Mouse (Mus musculus): ENCODE results near the gene Ppp1r12a. TPM values are rescaled to one million over a fixed set of nuclear protein-coding genes. Genes with fewer than 3 reads are reported as not detected.
"Not testable (repeated sequence)": the region's sequence is repeated elsewhere in the genome, so short reads cannot be mapped to it uniquely, and the experiment has no call there.

The Ppp1r12a gene
- total RNA-seq, 2 experiments from 2014 or later, result 93.4 to 100 TPM

DNA sequence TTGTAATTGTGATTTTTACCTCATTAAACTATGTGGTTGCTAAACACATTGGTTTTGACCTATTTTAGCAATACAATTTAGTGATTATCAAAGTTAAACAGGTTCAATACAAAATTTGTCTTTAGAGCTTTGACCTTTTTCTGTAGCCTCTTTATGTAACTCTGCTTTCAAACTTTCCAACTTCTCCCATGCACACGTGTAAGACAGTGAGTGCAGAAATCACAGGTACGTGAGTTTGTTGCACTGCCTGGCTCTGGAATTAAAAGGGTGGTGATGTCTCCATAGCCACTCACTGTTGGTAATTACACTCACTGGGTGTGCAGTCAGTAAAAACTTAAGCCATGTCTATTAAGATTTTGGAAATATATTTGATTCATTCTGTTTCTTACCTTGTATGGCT lies 30.3 kb downstream of the Ppp1r12a start:
- DNase-seq, result no peak
- intact Hi-C loops (cut with DNase I), result no loop called here

DNA sequence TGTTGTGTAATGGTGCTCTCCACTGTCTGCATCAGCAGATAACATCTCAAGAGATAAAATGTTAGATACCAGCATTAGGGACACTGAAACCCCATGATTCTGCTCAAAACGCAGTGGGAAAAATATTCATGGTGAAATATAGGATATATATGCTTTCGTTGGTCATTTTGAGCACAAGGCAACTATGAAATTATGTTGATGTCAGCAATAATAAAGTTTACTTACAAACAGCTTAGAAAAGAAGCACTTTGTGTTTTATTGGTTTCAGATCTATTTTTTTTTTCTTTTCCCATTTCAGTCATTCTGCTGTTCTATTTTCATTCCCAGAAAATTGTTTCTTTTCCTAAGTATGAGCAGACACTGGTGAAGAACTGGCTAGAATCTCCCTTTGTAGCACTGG lies 34.1 kb downstream of the Ppp1r12a start:
- intact Hi-C loops (cut with DNase I), result no loop called here

DNA sequence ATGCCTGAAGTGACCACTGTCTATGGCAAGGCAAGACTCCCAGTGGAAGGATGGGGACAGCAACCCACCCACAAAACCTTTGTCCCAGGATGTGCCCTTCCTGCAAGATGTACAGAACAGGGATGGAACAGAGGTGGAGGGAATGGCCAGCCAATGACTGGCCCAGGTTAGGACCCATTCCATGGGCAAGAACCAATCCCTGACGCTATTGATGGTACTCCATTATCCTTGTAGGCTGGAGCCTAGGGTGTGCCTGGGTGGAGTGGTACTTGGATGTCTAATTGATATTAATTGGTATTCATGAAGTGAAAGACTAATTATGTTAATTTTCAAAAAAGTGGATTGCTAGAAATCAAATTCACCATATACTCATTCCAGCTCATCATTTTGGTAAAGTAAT lies 35.5 kb downstream of the Ppp1r12a start:
- no peak for DNase-seq
- intact Hi-C loops (cut with DNase I), result no loop called here

More for the DNA sequence above, 34.1 kb downstream of the Ppp1r12a start:
- no peak for DNase-seq

DNA sequence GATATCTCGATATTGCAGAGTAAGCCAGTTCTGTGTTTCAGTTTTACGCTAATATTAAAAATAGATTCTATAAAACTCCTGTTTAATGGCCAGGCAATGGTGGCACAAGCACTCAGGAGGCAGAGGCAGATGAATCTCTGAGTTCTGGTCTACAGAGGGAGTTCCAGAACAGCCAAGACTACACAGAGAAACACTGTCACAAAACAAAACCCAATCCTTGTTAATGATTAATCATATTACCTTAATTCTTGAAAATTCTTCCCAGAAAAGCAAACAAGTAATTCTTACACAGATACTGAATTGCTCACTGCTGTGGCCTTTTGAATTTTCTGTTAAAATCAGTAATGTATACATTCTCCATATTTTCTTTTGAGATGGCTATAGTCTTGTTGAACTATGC lies 37.0 kb downstream of the Ppp1r12a start:
- DNase-seq, result no peak
- intact Hi-C loops (cut with DNase I), result no loop called here

DNA sequence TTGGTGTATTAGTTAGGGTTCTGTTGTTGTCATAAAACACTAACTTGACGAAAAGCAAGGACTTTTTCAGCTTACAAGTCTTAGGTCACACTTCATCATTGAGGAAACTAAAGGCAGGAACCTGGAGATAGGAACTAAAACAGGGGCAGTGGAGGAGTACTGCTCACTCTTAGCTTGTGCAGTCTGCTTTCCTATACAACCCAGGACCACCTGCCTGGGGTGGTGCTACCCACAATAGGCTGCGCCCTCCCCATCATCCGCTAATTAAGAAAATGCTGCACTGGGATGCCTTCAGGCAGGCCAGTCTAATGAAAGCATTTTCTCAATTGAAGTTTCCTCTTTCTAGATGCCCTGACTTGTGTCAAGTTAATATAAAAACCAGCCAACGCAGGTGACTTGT lies 40.1 kb downstream of the Ppp1r12a start:
- intact Hi-C loops (cut with DNase I), result no loop called here
- DNase-seq, result no peak

DNA sequence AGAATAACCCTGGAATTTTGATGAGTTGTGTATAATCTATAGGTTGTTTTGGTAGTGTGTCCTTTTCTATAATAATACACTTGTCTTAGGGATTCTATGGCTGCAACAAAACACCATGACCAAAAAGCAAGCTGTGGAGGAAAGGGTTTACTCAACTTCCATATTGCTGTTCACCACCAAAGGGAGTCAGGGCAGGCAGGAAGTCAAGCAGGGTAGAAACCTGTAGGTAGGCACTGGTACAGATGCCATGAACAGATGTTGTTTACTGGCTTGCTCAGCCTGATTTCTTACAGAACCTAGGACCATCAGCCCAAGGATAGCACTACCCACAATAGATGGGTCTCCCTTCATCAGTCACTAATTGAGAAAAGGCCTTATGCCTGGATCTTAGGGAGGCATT lies 41.4 kb downstream of the Ppp1r12a start:
- no peak for DNase-seq
- intact Hi-C loops (cut with DNase I), result no loop called here

DNA sequence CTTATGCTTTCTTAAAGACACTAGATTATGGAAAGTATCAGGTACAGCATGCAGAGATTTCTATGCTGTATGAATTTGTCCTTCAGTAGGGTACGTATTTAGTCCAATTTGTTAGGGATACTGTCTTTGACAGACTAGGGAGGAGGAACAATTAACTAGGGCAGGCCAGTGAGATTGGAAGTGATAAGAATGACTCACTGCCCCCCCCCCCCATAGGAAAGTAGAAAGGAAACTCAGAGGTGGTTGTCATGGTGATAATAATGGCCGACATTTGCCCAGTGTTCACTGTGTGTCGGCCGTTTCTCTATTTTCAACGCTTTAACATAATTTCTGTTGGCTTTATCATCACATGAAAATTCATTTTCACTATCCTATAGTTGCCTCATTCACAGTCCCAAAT lies 47.4 kb downstream of the Ppp1r12a start:
- intact Hi-C loops (cut with DNase I), result no loop called here
- no peak for DNase-seq

DNA sequence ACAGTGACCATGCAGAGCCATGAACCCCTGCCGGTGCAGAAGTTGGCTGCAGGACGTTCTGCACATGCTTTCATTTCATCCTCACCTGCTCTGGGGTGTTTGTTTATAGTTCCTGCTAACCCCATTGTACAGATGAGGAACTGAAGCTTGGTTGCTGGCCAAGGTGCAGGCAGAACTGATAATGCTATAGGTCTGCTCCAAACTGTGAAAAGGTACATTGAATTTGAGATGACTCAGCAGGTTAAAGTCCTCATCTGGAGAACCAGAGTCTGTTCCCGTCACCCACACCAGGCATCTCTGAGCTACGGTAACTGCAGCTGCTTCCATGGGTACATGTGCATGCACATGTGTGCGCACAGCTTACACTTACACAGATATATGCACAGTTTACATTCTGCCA lies 62.4 kb downstream of the Ppp1r12a start:
- intact Hi-C loops (cut with DNase I), result no loop called here
- DNase-seq, result no peak

DNA sequence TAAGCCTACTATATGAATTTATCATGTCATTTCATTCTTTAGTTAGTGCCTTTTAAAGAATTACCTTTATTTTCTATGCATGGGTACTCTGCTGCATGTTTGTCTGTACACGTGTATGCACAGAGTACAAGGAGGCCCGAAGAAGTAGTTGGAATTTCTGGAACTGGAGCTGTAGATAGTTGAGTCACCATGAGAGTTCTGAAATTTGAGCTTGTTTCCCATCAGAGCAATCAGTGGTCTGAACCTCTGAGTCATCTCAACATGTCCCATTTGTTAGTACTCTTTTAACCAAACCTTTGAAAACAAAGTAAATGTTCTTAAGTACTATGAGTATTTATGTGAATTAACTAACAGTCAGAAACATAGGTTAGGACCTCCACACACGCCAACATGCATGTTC lies 75.1 kb downstream of the Ppp1r12a start:
- no peak for DNase-seq

DNA sequence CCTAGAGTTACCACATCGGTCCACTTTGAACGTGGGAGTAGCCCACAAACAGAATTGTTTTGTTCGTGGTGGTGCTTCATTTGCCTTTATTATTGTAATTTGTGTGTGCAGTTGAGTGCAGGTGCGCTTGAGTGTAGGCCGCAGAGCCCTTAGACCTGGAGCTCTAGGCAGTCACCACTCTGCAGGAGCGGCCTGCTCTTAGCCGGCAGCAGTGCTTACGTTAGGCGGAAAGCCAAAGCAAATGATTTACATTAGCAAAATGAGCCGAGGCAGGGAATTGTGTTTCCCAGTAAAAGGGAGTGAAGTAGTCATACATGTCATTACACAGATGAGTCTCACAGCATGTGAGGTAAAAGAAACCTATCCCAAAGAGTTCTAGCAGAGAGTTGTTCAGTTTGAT lies 77.1 kb downstream of the Ppp1r12a start:
- DNase-seq, result no peak
- intact Hi-C loops (cut with DNase I), result no loop called here

More for the DNA sequence above, 75.1 kb downstream of the Ppp1r12a start:
- intact Hi-C loops (cut with DNase I), result no loop called here

DNA sequence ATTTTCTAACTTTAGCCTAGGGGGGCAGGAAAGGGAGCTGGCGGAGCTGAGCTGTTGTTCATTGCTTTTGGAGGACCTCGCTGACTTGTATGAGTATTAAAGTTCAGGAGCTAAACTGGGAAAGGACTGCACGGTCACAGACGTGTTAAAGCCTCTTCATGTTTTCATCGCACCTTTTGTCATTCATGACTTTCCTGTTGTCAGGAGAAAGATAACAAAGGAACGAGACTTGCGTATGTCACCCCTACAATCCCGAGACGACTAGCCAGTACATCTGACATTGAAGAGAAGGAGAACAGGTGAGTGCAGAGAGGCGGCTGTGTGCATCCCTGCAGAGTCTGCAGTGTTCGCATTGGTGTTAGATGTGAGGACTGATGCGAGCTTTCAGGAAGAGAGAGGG lies 88.7 kb downstream of the Ppp1r12a start:
- intact Hi-C loops (cut with DNase I), result loop anchor here (10.0 kb wide), 2 partner anchors 306 to 386 kb away; no protein-coding TSS in a partner anchor
- no peak for DNase-seq

DNA sequence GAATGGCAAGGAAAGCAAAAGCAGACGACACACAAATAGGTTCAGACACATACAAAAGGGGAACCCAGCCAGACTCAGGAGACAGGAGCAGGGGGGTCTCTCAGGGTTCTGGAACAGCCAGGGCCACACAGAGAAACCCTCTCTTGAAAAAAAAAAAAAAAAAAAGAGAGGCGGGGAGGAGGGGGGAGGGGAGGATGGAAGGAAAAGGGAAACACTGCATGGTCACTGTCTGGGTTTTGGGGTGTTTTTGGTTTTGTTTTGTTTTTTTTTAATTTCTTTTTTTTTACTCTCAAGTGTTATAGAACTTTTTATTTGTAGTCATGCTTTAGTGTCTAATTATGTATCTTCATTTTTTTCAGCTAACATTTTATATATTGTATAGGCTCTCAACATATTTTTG lies 89.2 kb downstream of the Ppp1r12a start:
- no peak for DNase-seq
- intact Hi-C loops (cut with DNase I), result loop anchor here (10.0 kb wide), 2 partner anchors 306 to 386 kb away; no protein-coding TSS in a partner anchor

DNA sequence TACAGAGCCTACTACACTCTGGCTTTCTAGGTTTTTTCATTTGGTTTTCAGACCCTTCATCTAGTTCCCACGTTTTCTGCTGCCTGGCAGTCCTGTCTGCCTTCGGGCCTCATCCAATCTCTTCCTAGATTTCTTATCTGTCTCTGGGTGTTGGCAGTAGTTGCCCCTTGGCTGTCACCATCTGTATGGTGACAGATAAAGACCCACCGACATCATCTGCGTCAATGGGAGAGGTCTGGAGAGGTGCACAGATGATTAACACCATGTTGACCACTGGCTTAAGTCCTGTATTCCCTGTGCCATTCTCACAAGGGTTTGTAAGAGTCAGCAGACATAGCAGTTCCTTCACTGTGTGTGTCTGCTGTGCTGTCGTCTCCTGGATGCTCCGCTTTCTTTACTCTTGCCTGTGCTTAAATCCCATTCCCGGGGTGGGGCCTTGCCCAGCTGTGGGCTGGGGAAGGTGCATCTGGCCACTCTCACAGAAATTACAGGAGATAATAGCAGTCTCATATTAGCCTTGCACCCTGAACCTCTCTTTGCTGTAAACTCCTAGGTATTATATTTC lies 93.9 kb downstream of the Ppp1r12a start:
- intact Hi-C loops (cut with DNase I), result loop anchor here (10.0 kb wide), 2 partner anchors 311 to 391 kb away; no protein-coding TSS in a partner anchor
- DNase-seq, result no peak

DNA sequence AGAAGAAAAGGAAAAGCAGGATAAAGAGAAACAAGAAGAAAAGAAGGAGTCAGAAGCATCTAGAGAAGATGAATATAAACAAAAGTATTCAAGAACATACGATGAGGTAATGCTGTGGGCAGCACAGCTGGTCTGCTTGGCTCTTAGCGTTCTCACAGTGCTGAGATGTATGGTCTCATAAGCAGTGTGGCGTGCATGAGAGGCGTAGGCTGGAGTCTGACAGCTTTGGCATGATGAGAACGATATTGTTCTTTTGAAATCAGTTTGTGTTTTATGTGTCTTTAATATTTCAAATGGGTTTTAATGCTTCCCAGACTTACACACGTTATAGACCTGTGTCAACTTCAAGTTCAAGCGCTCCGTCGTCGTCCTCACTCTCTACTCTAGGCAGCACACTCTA lies 98.9 kb downstream of the Ppp1r12a start:
- intact Hi-C loops (cut with DNase I), result no loop called here
- no peak for DNase-seq

DNA sequence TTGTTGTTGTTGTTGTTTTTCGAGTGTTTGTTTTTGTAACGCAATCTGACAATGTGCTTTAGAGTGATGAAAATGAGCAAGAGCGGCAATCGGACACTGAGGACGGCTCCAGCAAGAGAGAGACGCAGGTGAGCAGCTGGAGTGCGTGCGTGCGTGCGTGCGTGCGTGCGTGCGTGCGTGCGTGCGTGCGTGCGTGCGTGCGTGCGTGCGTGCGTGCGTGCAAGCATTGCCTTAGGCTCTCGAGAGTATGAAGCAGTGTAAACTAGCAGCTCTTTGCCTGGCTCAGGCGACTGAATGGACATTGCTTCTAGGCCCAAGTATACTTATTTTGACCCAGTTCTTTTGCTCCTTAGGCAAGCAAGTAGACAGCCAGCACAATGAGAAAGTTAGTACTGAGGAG lies 102.6 kb downstream of the Ppp1r12a start:
- intact Hi-C loops (cut with DNase I), result no loop called here
- DNase-seq, result no peak

DNA sequence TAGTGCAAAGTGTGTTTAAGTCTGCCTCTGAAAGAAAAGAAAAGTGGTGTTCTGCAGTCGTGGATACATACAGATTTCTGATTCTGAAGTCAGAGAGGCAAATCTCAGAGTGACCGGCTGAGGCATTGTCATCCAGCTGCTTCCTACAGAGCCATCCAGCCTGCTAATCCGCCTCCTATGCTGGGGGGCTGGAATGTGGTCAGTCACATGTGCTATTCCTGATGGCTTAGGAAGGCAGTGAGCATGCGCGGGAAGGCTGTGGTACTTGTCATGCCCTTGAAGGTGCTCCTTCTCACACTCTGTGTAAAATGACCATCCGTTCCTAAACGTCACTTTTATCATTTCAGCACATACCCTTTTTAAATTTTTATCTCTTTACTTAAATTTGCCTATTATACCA lies 109.2 kb downstream of the Ppp1r12a start:
- DNase-seq, result no peak
- intact Hi-C loops (cut with DNase I), result no loop called here

DNA sequence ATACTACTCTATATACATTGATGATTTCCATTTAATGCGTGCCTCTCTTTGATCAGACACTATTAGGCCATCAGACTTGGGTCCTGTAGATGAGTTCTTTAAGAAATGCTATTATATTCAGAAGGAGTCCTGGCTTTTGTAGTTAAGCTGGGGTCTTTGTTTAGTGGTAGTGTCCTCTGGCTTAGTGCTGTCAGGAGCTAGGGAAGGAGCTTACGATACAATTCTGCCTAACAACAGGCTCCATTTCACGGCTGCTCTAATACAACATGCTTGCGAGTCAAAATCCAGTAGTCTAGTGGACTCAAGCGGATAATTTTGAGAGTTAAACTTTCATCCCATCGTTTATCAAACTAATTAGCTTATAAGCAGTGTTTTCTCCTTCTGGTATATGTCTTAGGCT lies 114.7 kb downstream of the Ppp1r12a start:
- intact Hi-C loops (cut with DNase I), result no loop called here
- no peak for DNase-seq

DNA sequence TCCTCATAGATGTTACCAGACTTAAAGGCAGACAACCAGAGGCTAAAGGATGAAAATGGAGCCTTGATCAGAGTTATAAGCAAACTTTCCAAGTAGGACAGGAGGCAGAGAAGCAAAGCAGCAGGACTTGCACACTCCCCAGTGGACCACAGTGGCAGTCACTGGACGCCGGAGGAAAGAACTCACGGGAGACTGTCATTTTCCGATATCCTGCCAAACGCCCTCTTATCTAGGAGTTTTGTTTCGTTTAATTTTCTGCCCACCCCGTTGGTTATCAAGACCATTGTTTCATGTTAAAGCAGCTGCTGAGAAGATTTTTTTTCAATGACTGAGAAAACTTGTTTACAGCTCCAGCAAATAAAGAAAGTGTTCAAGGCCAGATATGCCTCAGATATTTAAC lies 115.2 kb downstream of the Ppp1r12a start:
- no peak for DNase-seq
- intact Hi-C loops (cut with DNase I), result no loop called here

DNA sequence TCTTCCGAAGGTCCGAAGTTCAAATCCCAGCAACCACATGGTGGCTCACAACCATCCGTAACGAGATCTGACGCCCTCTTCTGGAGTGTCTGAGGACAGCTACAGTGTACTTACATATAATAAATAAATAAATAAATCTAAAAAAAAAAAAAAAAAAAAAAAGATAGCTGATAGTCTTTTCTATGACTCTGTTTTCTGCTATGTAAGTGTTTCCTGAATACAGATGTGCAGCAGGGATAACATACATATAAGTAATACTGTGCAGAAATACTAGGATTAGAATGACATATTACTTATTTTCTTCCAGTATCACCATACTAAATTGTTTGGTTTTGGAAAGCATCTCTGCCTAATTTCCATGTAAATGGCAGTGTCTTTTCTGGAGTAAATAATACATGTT lies 119.1 kb downstream of the Ppp1r12a start:
- DNase-seq; intact Hi-C loops (cut with DNase I): not testable (repeated sequence)

DNA sequence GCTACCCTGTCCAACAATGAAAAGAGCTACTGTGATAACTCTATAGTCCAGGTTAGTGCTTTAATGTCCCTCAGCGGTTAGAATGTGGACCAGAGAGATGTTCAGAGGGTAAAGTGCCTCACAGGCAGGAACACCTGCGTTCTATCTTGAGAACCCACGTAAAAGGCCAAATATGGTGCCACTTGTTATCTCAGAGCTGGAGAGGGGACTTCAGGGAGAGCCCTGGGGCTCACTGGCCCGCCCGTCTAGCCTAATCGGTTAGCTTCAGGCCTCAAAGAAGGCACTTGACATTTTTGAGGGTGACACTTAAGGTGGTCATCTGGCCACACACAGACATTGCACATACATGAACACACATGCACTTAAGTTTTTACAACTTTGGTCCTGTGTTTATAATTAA lies 120.4 kb downstream of the Ppp1r12a start:
- intact Hi-C loops (cut with DNase I), result no loop called here
- DNase-seq, result no peak

DNA sequence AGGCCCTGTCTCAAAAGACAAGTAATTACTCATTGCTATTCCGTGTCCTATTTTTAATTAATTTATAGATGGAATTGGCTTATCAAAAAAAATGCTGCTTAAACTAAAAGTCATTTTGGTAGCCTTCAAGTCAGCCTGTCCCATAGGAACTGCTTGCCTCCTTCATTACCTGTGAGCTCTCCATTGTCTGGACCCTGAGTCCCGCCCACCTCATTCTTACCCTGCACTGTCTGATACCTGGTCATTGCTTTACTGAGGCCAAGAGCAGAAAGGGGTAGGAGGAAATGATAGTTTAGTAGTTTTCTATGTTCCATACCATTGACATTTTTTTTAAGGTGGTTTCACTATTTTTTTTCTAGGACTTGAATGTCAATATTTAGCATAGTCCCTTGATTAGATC lies 121.4 kb downstream of the Ppp1r12a start:
- no peak for DNase-seq
- intact Hi-C loops (cut with DNase I), result no loop called here

DNA sequence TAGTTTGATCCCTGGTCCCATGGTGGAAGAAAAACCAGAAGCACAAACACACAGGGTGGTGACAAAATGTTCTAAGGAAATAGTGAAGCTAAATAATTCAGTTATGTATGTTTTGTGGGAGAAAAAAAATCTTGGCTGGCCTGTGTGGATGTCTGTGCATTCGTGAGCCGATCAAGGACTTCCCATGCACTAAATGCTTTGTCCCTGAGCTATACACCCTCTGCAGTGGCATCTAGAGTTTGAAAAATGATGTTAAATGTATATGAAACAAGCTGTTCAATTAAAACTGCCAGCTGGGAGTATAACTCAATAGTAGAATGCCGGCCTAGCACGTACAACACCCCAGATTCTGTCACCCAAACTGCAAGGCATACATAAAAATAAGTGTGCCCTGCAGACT lies 121.8 kb downstream of the Ppp1r12a start:
- intact Hi-C loops (cut with DNase I), result no loop called here
- no peak for DNase-seq

DNA sequence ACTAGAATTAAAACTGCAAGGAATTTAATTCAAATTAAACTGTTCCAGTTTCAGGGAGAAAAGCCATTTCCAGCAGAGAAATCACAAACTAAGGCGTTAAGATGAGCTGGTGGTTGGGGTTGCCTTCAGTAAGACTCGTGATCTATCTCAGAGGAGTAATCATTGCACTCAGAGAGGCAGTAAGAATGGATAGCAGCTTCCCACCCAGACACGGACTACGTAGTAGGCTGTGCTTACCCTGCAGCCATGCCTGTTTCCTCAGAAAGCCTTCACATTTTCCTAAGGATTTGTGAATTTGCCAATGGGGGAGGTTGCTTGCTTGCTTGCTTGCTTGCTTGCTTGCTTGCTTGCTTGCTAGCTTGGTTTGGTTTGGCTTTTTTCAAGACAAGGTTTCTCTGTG lies 122.5 kb downstream of the Ppp1r12a start:
- DNase-seq, result no peak
- intact Hi-C loops (cut with DNase I), result no loop called here
